Mouse (Mus musculus) T-cell, adult 2 months (primary cell): ENCODE results near the gene Mapk3.
"Not testable (repeated sequence)": the region's sequence is repeated elsewhere in the genome, so short reads cannot be mapped to it uniquely, and the experiment has no call there.

Experiments
- DNase-seq: peaks from one replicate; pipeline ENCODE4 v3.0.0; 2022; ENCODE audit warnings: low spot score

The Mapk3 gene

GRCm38 (mm10) chr7:126759050-126759671 lies at the start of gene Mapk3:
Mapk3 (plus strand) TSS chr7:126759601.
- peak; percentile 93 for DNase-seq

- DNase-seq = no peak
Measured at GRCm38 (mm10) chr7:126710266-126710665, 49.1 kb upstream of the Mapk3 start.

GRCm38 (mm10) chr7:126711910-126712309 lies 47.5 kb upstream of the Mapk3 start:
- no peak for DNase-seq

DNA sequence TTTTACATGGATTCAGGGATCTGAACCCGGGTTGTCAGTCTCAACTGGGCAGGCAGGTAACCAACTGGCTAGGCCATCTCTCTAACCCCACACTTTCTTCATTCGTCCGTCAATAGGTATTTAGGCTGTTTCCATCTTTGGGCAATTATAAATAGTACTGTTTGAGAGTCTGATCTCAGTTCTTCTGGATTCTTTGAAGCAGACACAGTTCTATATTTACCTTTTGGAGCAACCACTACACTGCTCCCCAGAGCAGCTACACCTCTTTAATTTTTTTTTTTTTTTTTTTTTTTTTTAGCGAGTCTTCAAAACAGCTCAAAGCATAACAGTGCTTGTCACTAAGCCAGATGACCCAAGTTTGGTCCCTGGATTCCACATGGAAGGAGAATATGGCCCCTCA lies 43.7 kb upstream of the Mapk3 start:
- DNase-seq = no peak

DNA sequence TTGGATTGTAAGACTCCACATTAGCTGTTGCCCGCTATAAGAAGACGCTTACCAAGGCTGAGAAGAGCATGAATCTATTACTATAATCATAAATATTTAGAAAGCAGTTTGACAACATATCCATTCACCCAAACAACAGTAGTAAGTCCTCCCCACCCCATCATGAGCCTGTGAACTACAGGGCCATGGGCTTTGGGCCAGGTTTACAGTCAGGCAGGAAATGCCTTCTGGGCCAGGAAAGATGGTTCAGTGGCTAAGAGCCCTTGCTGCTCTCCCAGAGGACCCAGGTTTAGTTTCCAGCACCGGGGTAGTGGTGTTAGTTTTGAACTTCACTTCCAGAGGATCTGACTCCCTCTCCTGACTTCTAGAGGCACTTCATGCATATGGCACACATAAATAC lies 41.8 kb upstream of the Mapk3 start:
- DNase-seq = no peak

DNA sequence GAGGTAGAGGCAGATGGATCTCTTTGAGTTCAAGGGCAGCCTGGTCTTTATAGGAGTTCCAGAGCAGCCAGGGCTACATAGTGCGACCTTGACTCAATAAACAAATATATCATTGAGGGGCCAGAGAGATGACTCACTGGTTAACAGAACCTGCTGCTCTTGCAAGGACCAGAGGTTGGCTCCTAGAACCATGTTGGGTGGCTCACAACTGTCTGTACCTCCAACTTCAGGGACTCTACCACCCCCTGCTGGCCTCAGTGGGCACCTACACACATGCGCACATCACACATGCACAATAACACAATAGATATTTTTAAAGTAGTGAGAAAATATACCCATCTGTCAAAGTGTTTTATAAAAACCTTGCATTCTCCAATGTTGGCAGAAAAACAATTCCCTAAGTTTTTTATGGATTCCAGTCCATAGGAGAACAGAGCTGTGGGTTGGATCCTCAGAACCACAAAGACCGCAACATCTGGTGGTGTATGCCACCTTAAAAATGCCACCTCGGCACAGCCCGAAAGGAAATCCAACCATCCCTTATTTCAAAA lies 40.5 kb upstream of the Mapk3 start:
- no peak for DNase-seq

DNA sequence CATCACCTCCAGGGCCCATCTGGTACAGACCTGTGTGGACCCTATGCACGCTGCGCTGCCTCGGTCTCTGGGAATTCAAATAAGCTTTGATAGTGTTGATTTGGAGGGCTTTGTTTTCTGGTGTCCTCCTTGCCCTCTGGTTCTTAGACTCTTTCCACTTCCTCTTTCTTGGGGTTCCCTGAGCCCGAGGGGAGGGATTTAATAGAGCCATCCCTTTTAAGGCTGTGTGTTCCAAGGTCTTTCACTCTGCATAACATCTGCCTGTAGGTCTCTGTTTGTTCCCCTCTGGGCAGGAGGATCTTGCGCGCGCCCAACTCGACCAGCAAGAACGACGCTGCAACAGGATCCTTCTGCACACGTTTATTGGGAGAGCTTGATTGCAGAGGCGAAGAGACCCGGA lies 37.8 kb upstream of the Mapk3 start:
- no peak for DNase-seq

GRCm38 (mm10) chr7:126725077-126725476 lies 34.3 kb upstream of the Mapk3 start:
- DNase-seq = no peak

DNA sequence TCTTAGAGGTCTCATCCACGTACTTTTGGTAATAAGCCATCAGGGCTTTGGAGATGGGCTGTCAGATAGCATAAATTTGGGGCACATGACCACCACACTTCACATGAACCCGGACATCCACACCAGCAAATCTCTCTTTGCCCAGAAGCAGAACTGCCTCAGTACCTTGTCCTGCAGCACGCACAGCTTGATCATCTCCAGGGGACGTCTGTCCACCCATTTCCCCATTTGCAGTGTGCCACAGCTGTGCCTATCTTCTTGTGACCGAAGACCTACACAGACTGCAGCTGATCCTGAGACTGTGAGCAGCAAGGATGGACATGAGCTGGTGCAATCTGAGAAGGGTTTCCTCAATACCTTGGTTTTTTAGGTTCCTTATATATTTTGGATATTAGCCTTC lies 33.7 kb upstream of the Mapk3 start:
- DNase-seq = no peak

DNA sequence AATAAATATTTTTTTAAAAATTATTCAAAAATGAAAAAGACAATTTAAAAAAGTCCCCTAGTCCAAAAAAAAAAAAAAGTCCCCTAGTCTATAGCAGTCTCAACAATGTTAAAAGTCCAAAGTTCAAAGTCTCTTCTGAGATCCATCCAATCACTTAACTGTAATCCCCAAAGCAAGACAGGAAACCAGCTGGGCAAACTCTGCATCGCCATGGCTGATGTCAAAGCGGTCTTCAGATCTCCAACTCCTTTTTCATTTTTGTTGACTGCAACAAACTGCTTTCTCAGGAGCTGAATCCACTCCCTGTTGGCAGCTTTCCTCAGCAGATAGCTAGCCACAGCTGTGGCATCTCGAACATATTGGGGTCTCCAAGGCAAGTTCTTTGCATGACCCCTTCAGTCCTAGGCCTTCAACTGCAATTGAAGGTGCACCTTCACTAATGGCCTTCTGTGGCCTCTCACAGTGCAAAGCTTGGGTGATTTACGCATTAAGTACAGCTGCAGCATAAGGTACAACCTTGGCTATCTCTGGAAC lies 29.1 kb upstream of the Mapk3 start:
- DNase-seq = not testable (repeated sequence)

DNA sequence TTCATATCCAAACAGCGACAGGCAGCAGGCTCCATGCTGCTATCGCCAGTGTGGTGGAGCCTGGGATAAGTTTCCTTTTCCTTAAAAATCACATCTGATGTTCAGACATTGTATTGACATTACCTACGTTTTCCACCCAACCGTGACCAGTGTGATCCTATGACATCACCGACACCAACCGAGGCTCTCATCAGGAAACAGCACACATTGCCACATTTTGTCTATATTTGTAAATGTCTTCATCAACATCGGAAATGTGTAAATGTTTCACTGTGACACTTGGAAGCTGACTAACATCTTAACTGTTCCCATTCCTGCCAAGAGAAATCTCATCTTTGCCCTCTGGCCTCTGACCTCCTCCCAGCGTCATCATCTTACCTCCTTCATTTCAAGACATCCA lies 23.3 kb upstream of the Mapk3 start:
- DNase-seq = no peak

DNA sequence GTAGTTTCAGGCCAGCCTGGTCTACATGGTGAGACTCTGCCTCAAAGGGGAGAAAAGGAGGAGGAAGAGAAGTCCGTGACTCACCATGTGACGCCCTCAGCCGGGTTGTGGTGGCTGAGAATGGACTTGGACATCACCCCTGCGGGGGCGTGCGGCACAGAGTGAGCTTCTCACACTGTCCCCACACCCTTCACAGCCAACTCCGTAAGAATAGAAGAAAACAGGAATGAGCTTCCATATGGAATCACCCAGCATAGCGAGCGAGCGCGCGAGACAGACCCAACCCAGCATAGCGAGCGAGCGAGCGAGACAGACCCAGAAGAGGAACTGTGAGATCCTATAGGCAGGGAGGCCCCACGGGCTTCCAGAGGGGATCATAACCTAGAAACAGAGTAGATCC lies 19.9 kb upstream of the Mapk3 start:
- no peak for DNase-seq

- DNase-seq = no peak
Measured at GRCm38 (mm10) chr7:126740132-126740735, 19.2 kb upstream of the Mapk3 start.

GRCm38 (mm10) chr7:126740977-126741376 lies 18.4 kb upstream of the Mapk3 start:
- DNase-seq = no peak

GRCm38 (mm10) chr7:126741452-126741851 lies 17.9 kb upstream of the Mapk3 start:
- DNase-seq = no peak

DNA sequence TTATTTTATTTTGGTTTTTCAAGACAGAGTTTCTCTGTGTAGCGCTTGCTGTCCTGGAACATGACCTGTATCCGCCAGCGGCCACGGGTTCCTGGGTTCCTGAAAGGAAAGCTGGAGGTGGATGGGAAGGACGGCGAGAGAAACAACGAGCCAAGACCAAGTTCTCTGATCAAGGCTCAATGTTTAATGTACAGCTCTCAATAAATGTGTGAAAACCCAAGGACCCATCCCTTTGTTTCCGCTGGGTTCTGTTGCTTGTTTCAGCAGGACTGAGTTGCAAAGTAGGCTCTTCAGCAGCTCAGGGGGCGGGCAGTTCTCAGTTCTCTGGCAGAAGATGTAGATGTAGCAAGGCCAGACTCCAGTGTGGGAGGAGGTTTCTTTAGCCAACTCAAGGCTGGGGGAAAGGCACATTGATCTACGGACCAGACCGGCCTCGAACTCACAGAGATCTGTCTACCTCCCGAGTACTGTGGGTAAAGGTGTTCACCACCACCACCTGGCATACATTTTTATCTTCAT lies 17.4 kb upstream of the Mapk3 start:
- DNase-seq = no peak

GRCm38 (mm10) chr7:126746066-126746465 lies 13.3 kb upstream of the Mapk3 start:
- DNase-seq = no peak

- DNase-seq = no peak
Measured at GRCm38 (mm10) chr7:126746798-126747197, 12.6 kb upstream of the Mapk3 start.

- no peak for DNase-seq
Measured at GRCm38 (mm10) chr7:126748824-126749223, 10.6 kb upstream of the Mapk3 start.

DNA sequence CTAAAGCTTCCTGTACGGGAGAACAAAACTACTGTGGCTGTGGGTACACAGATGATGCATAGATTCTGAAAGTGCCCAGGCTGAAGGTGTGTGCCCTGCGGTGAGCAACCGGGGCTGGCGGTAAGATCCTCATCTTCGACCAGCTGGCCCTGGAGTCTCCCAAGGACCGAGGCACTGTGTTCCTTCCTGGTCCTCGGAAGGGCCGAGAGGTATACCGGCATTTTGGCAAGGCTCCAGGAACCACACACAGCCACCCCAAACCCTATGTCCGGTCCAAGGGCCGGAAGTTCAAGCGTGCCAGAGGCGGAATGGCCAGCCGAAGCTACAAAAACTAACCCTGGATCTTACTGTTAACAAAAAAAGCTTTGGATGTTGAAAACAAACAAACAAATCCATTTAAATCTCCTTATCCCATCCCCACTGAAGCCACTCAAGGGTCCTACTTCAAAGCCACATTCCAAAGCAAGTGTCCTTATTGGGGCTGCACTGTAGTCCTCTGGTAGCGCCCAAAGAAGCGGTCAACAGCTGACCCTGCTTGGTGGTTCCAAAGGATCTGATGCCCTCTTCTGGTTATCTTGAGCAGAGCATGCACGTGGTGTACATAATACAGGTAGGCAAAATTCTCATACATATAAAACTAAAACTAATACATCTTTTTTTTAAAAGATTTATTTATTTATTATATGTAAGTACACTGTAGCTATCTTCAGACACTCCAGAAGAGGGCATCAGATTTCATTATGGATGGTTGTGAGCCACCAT lies 9.6 kb upstream of the Mapk3 start:
- no peak for DNase-seq

GRCm38 (mm10) chr7:126754866-126755265 lies 4.5 kb upstream of the Mapk3 start:
- DNase-seq = peak; percentile 53

DNA sequence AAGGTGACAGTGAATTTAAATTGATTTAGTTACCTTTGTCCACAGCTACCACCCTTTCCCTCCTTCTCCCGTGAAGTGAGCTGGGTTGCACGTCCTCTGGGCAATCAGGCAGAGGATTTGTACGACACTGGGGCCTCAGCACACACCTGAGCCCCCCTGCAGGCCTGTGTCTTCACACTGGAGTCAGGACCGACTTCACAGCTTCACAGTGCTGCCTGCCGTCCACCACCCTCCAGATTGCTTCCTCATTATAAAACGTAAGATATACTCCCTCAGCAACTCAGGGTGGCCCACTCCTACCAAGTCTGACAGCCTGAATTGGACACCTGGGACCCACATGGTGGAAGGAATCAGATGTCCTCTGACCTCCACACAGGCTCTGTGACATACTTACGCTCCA lies 862 bp upstream of the Mapk3 start:
- no peak for DNase-seq
